Mouse (Mus musculus) CH12.LX (cell line): ENCODE measurements around the gene Bckdha. TPM values are rescaled to one million over a fixed set of nuclear protein-coding genes. Genes with fewer than 3 reads are reported as not detected.

Experiments
- DNase-seq: peaks from one replicate; pipeline ENCODE4 v3.0.0-alpha.2; 2013; ENCODE audit errors: extremely low read depth
- H3K27ac ChIP-seq: 2 replicates; pipeline ENCODE4 v1.5.1; 2012; ENCODE audit warnings: low read depth, mild to moderate bottlenecking, control low read depth, moderate library complexity; ENCODE audit not compliant: insufficient read depth
- H3K27me3 ChIP-seq: replicated peaks from 2 replicates; pipeline ENCODE3; 2012; ENCODE audit warnings: inconsistent platforms
- H3K36me3 ChIP-seq, 2 experiments: replicated peaks in 1 of 2; 2 replicates each; pipeline versions ENCODE3 to v1.6.1; 2012; ENCODE audit warnings: inconsistent platforms in 1 of 2, low read length in 1 of 2, mild to moderate bottlenecking in 1 of 2, mixed read lengths in 1 of 2, moderate library complexity in 1 of 2; ENCODE audit not compliant: control insufficient read depth in 1 of 2, insufficient read depth in 1 of 2
- H3K4me1 ChIP-seq, 2 experiments: 2 replicates each; pipeline ENCODE4 v1.6.1; 2012; ENCODE audit warnings: inconsistent platforms in 1 of 2, moderate library complexity in 1 of 2; ENCODE audit not compliant: insufficient read depth in 2 of 2, control insufficient read depth in 1 of 2
- H3K4me2 ChIP-seq: 2 replicates; pipeline ENCODE4 v1.6.1; 2012; ENCODE audit warnings: low read depth, mild to moderate bottlenecking, control low read depth; ENCODE audit not compliant: poor library complexity, insufficient read depth, severe bottlenecking
- H3K4me3 ChIP-seq, 3 experiments: fragments of 150-350 bp in 1 of 3; sonication (generic) in 1 of 3; replicated peaks in 1 of 3; 2 replicates each; pipeline versions ENCODE3 to v1.5.1; 2011 to 2012; ENCODE audit warnings: low read depth in 2 of 3, low read length in 2 of 3, mild to moderate bottlenecking in 2 of 3, moderate library complexity in 2 of 3, control low read depth in 1 of 3, improper control_type of control experiment in 1 of 3, inconsistent platforms in 1 of 3, mixed read lengths in 1 of 3; ENCODE audit not compliant: poor library complexity in 1 of 3
- H3K79me2 ChIP-seq: replicated peaks from 2 replicates; pipeline ENCODE4 v1.6.1; 2012; ENCODE audit warnings: mild to moderate bottlenecking, moderate library complexity; ENCODE audit not compliant: control insufficient read depth, poor library complexity, insufficient read depth, severe bottlenecking; ENCODE audit errors: extremely low read depth
- H3K9ac ChIP-seq: 2 replicates; pipeline ENCODE4 v1.6.1; 2012; ENCODE audit warnings: low read depth, mild to moderate bottlenecking, control low read depth, moderate library complexity; ENCODE audit not compliant: insufficient read depth
- H3K9me3 ChIP-seq: replicated peaks from 2 replicates; pipeline ENCODE3; 2012; ENCODE audit warnings: low read length, inconsistent platforms, mixed read lengths
- CHD1 ChIP-seq: IDR thresholded peaks from 2 replicates; pipeline ENCODE4 v1.6.1; 2012; ENCODE audit warnings: low read depth, low read length, improper control_type of control experiment, inconsistent platforms
- CTCF ChIP-seq, 2 experiments: IDR thresholded peaks in 1 of 2; conservative IDR thresholded peaks in 1 of 2; 2 replicates each; pipeline ENCODE4 v1.5.1; 2011 to 2012; ENCODE audit warnings: low read depth in 2 of 2, low read length in 2 of 2, improper control_type of control experiment in 1 of 2, inconsistent platforms in 1 of 2, mild to moderate bottlenecking in 1 of 2, moderate library complexity in 1 of 2
- ELF1 ChIP-seq: IDR thresholded peaks from 2 replicates; pipeline ENCODE4 v1.6.1; 2014; ENCODE audit warnings: low read depth, mild to moderate bottlenecking, inconsistent platforms, low read length, improper control_type of control experiment
- EP300 ChIP-seq: IDR thresholded peaks from 2 replicates; pipeline ENCODE4 v1.6.1; 2011; ENCODE audit warnings: low read length, improper control_type of control experiment
- GABPA ChIP-seq: IDR thresholded peaks from 2 replicates; pipeline ENCODE4 v1.6.1; 2012; ENCODE audit warnings: low read depth, low read length, improper control_type of control experiment, inconsistent platforms; ENCODE audit not compliant: insufficient replicate concordance
- IRF4 ChIP-seq: IDR thresholded peaks from 2 replicates; pipeline ENCODE4 v1.6.1; 2014; ENCODE audit warnings: low read depth, mild to moderate bottlenecking, inconsistent platforms, low read length, improper control_type of control experiment
- JUN ChIP-seq: IDR thresholded peaks from 2 replicates; pipeline ENCODE4 v1.6.1; 2011; ENCODE audit warnings: low read depth, mild to moderate bottlenecking, low read length, improper control_type of control experiment, moderate library complexity; ENCODE audit not compliant: insufficient read depth
- JUND ChIP-seq: conservative IDR thresholded peaks from 2 replicates; pipeline ENCODE4 v1.6.1; 2011; ENCODE audit warnings: low read depth, low read length, improper control_type of control experiment
- KAT2A ChIP-seq: IDR thresholded peaks from 2 replicates; pipeline ENCODE4 v1.6.1; 2012; ENCODE audit warnings: low read length, improper control_type of control experiment, inconsistent platforms; ENCODE audit not compliant: insufficient replicate concordance
- MAFK ChIP-seq: IDR thresholded peaks from 2 replicates; pipeline ENCODE4 v1.6.1; 2011; ENCODE audit warnings: low read length, improper control_type of control experiment; ENCODE audit not compliant: insufficient replicate concordance
- MAX ChIP-seq: IDR thresholded peaks from 2 replicates; pipeline ENCODE4 v1.6.1; 2011; ENCODE audit warnings: low read length, improper control_type of control experiment
- MAZ ChIP-seq: IDR thresholded peaks from 2 replicates; pipeline ENCODE4 v1.6.1; 2012; ENCODE audit warnings: low read depth, mild to moderate bottlenecking, inconsistent platforms, low read length, improper control_type of control experiment, moderate library complexity
- MEF2A ChIP-seq: IDR thresholded peaks from 2 replicates; pipeline ENCODE4 v1.6.1; 2014; ENCODE audit warnings: low read depth, mild to moderate bottlenecking, inconsistent platforms, low read length, improper control_type of control experiment, borderline replicate concordance
- MXI1 ChIP-seq: IDR thresholded peaks from 2 replicates; pipeline ENCODE4 v1.6.1; 2011; ENCODE audit warnings: mild to moderate bottlenecking, low read depth, low read length, improper control_type of control experiment
- MYC ChIP-seq: IDR thresholded peaks from 2 replicates; pipeline ENCODE4 v1.6.1; 2011; ENCODE audit warnings: low read depth, mild to moderate bottlenecking, improper control_type of control experiment, low read length
- NELFE ChIP-seq: IDR thresholded peaks from 2 replicates; pipeline ENCODE4 v1.6.1; 2011; ENCODE audit warnings: low read depth, low read length, improper control_type of control experiment
- PAX5 ChIP-seq: IDR thresholded peaks from 2 replicates; pipeline ENCODE4 v1.6.1; 2012; ENCODE audit warnings: low read length, inconsistent platforms, mixed read lengths
- POLR2AphosphoS2 ChIP-seq: IDR thresholded peaks from 2 replicates; pipeline ENCODE4 v1.6.1; 2011; ENCODE audit warnings: low read depth, low read length, improper control_type of control experiment
- RCOR1 ChIP-seq: conservative IDR thresholded peaks from 2 replicates; pipeline ENCODE4 v1.6.1; 2012; ENCODE audit warnings: low read depth, mild to moderate bottlenecking, inconsistent platforms, low read length, improper control_type of control experiment
- SIN3A ChIP-seq: IDR thresholded peaks from 2 replicates; pipeline ENCODE4 v1.6.1; 2012; ENCODE audit warnings: low read length, improper control_type of control experiment, inconsistent platforms
- TBP ChIP-seq: conservative IDR thresholded peaks from 2 replicates; pipeline ENCODE4 v1.6.1; 2011; ENCODE audit warnings: low read depth, low read length, improper control_type of control experiment
- TCF12 ChIP-seq: IDR thresholded peaks from 2 replicates; pipeline ENCODE4 v1.6.1; 2014; ENCODE audit warnings: low read depth, mild to moderate bottlenecking, inconsistent platforms, low read length, improper control_type of control experiment
- USF1 ChIP-seq: IDR thresholded peaks from 2 replicates; pipeline ENCODE4 v1.6.1; 2014; ENCODE audit warnings: low read depth, mild to moderate bottlenecking, inconsistent platforms, low read length, improper control_type of control experiment
- ZKSCAN1 ChIP-seq: IDR thresholded peaks from 2 replicates; pipeline ENCODE4 v1.6.1; 2012; ENCODE audit warnings: low read depth, inconsistent platforms, low read length, improper control_type of control experiment, borderline replicate concordance
- ZNF384 ChIP-seq: IDR thresholded peaks from 2 replicates; pipeline ENCODE4 v1.6.1; 2012; ENCODE audit warnings: low read depth, low read length, improper control_type of control experiment, inconsistent platforms
- dilution Hi-C: fragments of 300-500 bp; cut with MboI; formaldehyde crosslinking; loops from 2 replicates; pipeline ENCODE4 v1.14.3; 2020; ENCODE audit warnings: low sequenced_read_pairs; ENCODE audit not compliant: extremely low pct_unique_long_range_greater_than_20kb, extremely low pct_ligation_motif_present
- in situ Hi-C: fragments of 300-500 bp; cut with MboI; formaldehyde crosslinking; loops from 3 replicates; pipeline ENCODE4 v1.14.3; 2019; ENCODE audit warnings: low sequenced_read_pairs, low pct_ligation_motif_present, low pct_unique_long_range_greater_than_20kb, mixed read lengths
- polyA plus RNA-seq: library from polyadenylated mRNA; unstranded; fragments of >175 nt; gene quantifications from 2 replicates; pipeline ENCODE4 v1.2.1, GENCODE M21; 2012; ENCODE audit warnings: low read depth; ENCODE audit not compliant: insufficient read length
- total RNA-seq, 2 experiments: library from RNA; depleted of rRNA; stranded (reverse); fragments of 300-350 nt in 1 of 2; fragments of >200 nt in 1 of 2; gene quantifications; 2 replicates each; pipeline ENCODE4 v1.2.3; 2012 to 2014

Gene Bckdha
- total and polyA plus RNA-seq, 3 experiments = 17.2 to 21.4 (median 19.9) TPM

- Histone ChIP-seq H3K36me3 (no peaks in the 10 kb centered on the region), H3K4me3 (no peak overlapping the region), H3K27me3 (no peaks in the 10 kb centered on the region), H3K27ac (no peak overlapping the region), H3K9me3 (no peaks in the 10 kb centered on the region), H3K79me2 (no peaks in the 10 kb centered on the region), H3K4me2 (no peak overlapping the region), H3K4me1 (peaks cover 0 to 23% of the 10 kb centered on the region in 2 experiments; a peak in 3 of 4 replicates), H3K9ac (no peak overlapping the region)
- in situ Hi-C loops = no loop called here
- dilution Hi-C loops = no loop called here
- no peak for TF ChIP-seq IRF4
- TF ChIP-seq CTCF (conservative IDR thresholded peaks at IDR 0.05 in 1 of 2, IDR thresholded peaks at IDR 0.05 in 1 of 2; ENCODE audit: low read depth in 2 of 2, low read length in 2 of 2) = no peak
- TF ChIP-seq MAZ = no peak
- DNase-seq = no peak
These were observed 48.7 kb downstream of the Bckdha start for GRCm38 (mm10) chr7:25610056-25610455.

DNA sequence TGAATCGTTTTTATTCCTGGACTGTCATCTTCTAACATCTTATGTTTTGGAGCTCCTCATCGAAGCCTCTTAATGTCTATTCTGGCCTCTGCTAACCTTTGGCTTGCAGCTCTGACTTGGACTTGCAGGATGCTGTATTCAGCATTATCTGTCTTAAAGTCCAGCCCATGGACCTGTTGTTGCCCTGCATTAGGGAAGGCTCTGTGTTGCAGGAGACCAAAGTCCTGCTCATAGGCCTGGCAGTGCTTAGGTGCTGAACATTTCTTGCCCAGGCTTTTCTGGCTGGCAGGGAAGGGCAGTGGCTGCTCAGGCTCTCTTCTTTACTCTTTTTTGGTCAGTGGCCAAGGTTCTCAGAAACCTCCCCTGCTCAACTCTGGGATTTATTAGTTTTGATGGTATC lies 51.6 kb downstream of the Bckdha start:
- no peak overlapping the region for H3K9ac ChIP-seq
- no peak for DNase-seq
- no peak overlapping the region for H3K27ac ChIP-seq
- in situ Hi-C loops = no loop called here
- H3K9me3 ChIP-seq = no peaks in the 10 kb centered on the region
- no peaks in the 10 kb centered on the region for H3K36me3 ChIP-seq
- TF ChIP-seq MEF2A (no peak), MYC (no peak), ZNF384 (no peak), KAT2A (no peak), TBP (no peak), MAFK (no peak), ZKSCAN1 (no peak), MXI1 (no peak), GABPA (no peak), POLR2AphosphoS2 (no peak)
- no peak overlapping the region for H3K4me3 ChIP-seq
- peak overlapping the region; percentile 67 for H3K4me2 ChIP-seq
- no peaks in the 10 kb centered on the region for H3K79me2 ChIP-seq
- H3K4me1 ChIP-seq = peaks cover 0 to 20% of the 10 kb centered on the region in 2 experiments; a peak in 3 of 4 replicates
- H3K27me3 ChIP-seq = no peaks in the 10 kb centered on the region
- dilution Hi-C loops = no loop called here

DNA sequence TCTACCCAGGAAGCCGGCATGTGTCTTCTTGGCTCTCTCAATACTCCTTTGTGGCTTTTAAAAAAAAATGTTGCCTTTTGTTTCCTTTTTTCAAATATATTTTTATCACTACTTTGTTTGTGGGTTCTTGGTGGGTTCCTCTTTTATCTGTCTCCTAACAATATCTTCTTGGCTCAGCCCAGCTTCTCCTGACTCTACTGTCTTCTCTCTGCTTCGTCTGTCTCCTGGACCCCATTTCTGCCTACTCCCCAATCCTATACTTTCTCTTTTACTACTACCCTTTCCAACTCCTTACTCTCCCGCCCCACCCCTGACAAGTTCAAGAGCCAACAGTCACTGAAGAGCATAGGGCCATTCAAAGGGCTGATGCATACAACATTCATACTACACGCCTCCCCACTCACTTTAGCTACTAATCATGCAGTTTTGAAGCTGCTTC lies 52.1 kb downstream of the Bckdha start:
- H3K4me2 ChIP-seq = peak overlapping the region; percentile 67
- peak; percentile 40 for DNase-seq
- H3K4me1 ChIP-seq = peaks cover 0 to 20% of the 10 kb centered on the region in 2 experiments; a peak in 3 of 4 replicates
- no peak overlapping the region for H3K27ac ChIP-seq
- TF ChIP-seq JUN = no peak
- no peak for TF ChIP-seq ELF1
- TF ChIP-seq MAX = no peak
- no peak for TF ChIP-seq USF1
- TF ChIP-seq ZNF384 = peak; percentile 86
- TF ChIP-seq SIN3A = no peak
- no peak for TF ChIP-seq CTCF (conservative IDR thresholded peaks at IDR 0.05 in 1 of 2, IDR thresholded peaks at IDR 0.05 in 1 of 2; ENCODE audit: low read depth in 2 of 2, low read length in 2 of 2)
- no peak for TF ChIP-seq JUND
- TF ChIP-seq CHD1 = no peak
- no peak for TF ChIP-seq TCF12
- TF ChIP-seq NELFE = no peak
- TF ChIP-seq MAFK = no peak
- TF ChIP-seq PAX5 = no peak
- TF ChIP-seq KAT2A = no peak
- peak; percentile 45; the same call in 1 of the 2 replicates for TF ChIP-seq EP300
- TF ChIP-seq MEF2A = no peak
- no peak for TF ChIP-seq RCOR1
- in situ Hi-C loops (no loop called here), dilution Hi-C loops (no loop called here)
- H3K9me3 ChIP-seq = no peaks in the 10 kb centered on the region
- H3K9ac ChIP-seq = no peak overlapping the region
- H3K4me3 ChIP-seq = no peak overlapping the region
- H3K36me3 ChIP-seq = no peaks in the 10 kb centered on the region
- no peaks in the 10 kb centered on the region for H3K27me3 ChIP-seq
- H3K79me2 ChIP-seq = no peaks in the 10 kb centered on the region
